Mouse (Mus musculus): ENCODE measurements at regions not wholly inside any gene's neighbourhood (a gene's known extent, or its start where the extent isn't known, plus 50 kb on each side); places are given as distances from the start of the nearest gene placed in this dataset.

- TF ChIP-seq POLR2A (IDR thresholded peaks at IDR 0.05; ENCODE audit: control insufficient read depth in 1 of 2, insufficient read depth in 1 of 2, low read depth in 1 of 2, low read length in 2 of 2, poor library complexity in 1 of 2) (no peak), RAD21 (IDR thresholded peaks at IDR 0.05; ENCODE audit: low read depth, low read length) (no peak), CTCF (IDR thresholded peaks at IDR 0.05 in 2 of 3, conservative IDR thresholded peaks at IDR 0.05 in 1 of 3; ENCODE audit: control insufficient read depth in 1 of 3, insufficient read depth in 1 of 3, low read depth in 2 of 3, low read length in 3 of 3, poor library complexity in 1 of 3, severe bottlenecking in 1 of 3) (no peak), ELF1 (IDR thresholded peaks at IDR 0.05; ENCODE audit: low read depth, low read length) (no peak), E2F4 (IDR thresholded peaks at IDR 0.05; ENCODE audit: borderline replicate concordance, low read depth, low read length) (no peak)
These were observed 720.3 kb upstream of the Tbl1xr1 start for GRCm38 (mm10) chr3:21356150-21356549.

Measured in MEL (cell line).